Mouse (Mus musculus): ENCODE measurements at regions not wholly inside any gene's neighbourhood (a gene's known extent, or its start where the extent isn't known, plus 50 kb on each side); places are given as distances from the start of the nearest gene placed in this dataset.

GRCm38 (mm10) chr7:65790264-65790663 lies 71.3 kb upstream of the Pcsk6 start:
- TF ChIP-seq EP300 (IDR thresholded peaks at IDR 0.05; ENCODE audit: low read depth in 1 of 2, low read length in 2 of 2) (no peak), POLR2AphosphoS2 (IDR thresholded peaks at IDR 0.05; ENCODE audit: low read length) (no peak), POLR2A (IDR thresholded peaks at IDR 0.05; ENCODE audit: control insufficient read depth in 1 of 2, insufficient read depth in 1 of 2, low read depth in 1 of 2, low read length in 2 of 2, poor library complexity in 1 of 2) (no peak), MXI1 (IDR thresholded peaks at IDR 0.05; ENCODE audit: low read depth, low read length) (no peak)
